Mouse (Mus musculus) lung, adult 10 weeks (tissue): ENCODE data around the gene Krt81. TPM values are rescaled to one million over a fixed set of nuclear protein-coding genes. Genes with fewer than 3 reads are reported as not detected.

ENCODE experiments used
- polyA plus RNA-seq: library from polyadenylated mRNA; stranded (reverse); fragments of 350-450 nt; fragmentation: Illumina TruSeq; extraction: RNeasy Lipid Tissue Mini Kit (QIAGEN cat#74804); gene quantifications from one replicate; pipeline ENCODE4 v1.2.3, GENCODE M21; 2014; ENCODE audit warnings: low read depth, low replicate concordance; ENCODE audit not compliant: insufficient read depth

The Krt81 gene
- polyA plus RNA-seq: not detected

GRCm38 (mm10) chr15:101463651-101464050 lies at the start of gene Krt81:
Gene Krt81, minus strand, starts transcription at chr15:101463751.

GRCm38 (mm10) chr15:101491431-101491830 lies 27.9 kb upstream of the Krt81 start, which contains the start of gene Krt83:
Gene Krt83, minus strand, starts transcription at chr15:101491512.

GRCm38 (mm10) chr15:101472952-101473528 lies 9.5 kb upstream of the Krt81 start, which contains the start of gene Krt86:
Gene Krt86, plus strand, starts transcription at chr15:101473478.

GRCm38 (mm10) chr15:101447444-101447843 lies 16.1 kb downstream of the Krt81 start, which contains the start of gene Krt88:
Gene Krt88, plus strand, starts transcription at chr15:101447744.

GRCm38 (mm10) chr15:101438555-101438954 lies 25.0 kb downstream of the Krt81 start, which contains the start of gene Krt87:
Gene Krt87, minus strand, starts transcription at chr15:101438804.

GRCm38 (mm10) chr15:101410775-101411174 lies 52.8 kb downstream of the Krt81 start, which contains the start of gene Krt7:
Gene Krt7, plus strand, starts transcription at chr15:101411043.

Other genes with a start within 250 kb of the Krt81 start
- gene Grasp, start 239.6 kb downstream of the Krt81 start, polyA plus RNA-seq: 14.4 TPM
- 51.8 TPM for gene Nr4a1, start 209.5 kb downstream of the Krt81 start, polyA plus RNA-seq
- gene Atg101, start 179.5 kb downstream of the Krt81 start, polyA plus RNA-seq: 32.3 TPM
- gene 6030408B16Rik, start 170.5 kb downstream of the Krt81 start, polyA plus RNA-seq: 16.6 TPM
- 65.9 TPM for gene Krt80, start 93.6 kb downstream of the Krt81 start, polyA plus RNA-seq
- gene Krt7, start 52.7 kb downstream of the Krt81 start, polyA plus RNA-seq: 168 TPM
- 0.25 TPM for gene Krt87, start 24.9 kb downstream of the Krt81 start, polyA plus RNA-seq
- not detected for gene Krt88, start 16.0 kb downstream of the Krt81 start, polyA plus RNA-seq
- not detected for gene Krt86, start 9.7 kb upstream of the Krt81 start, polyA plus RNA-seq
- gene Krt83, start 27.8 kb upstream of the Krt81 start, polyA plus RNA-seq: not detected
- gene Gm49425, start 53.5 kb upstream of the Krt81 start, polyA plus RNA-seq: not detected
- not detected for gene Krt84, start 69.1 kb upstream of the Krt81 start, polyA plus RNA-seq
- gene Krt82, start 86.9 kb upstream of the Krt81 start, polyA plus RNA-seq: not detected
- gene Krt90, start 99.2 kb upstream of the Krt81 start, polyA plus RNA-seq: not detected
- not detected for gene Krt75, start 110.2 kb upstream of the Krt81 start, polyA plus RNA-seq
- not detected for gene Gm5414, start 164.4 kb upstream of the Krt81 start, polyA plus RNA-seq
- gene Gm5478, start 183.6 kb upstream of the Krt81 start, polyA plus RNA-seq: not detected
- not detected for gene Krt6b, start 216.5 kb upstream of the Krt81 start, polyA plus RNA-seq
- gene Krt6a, start 230.6 kb upstream of the Krt81 start, polyA plus RNA-seq: not detected
- gene Krt5, start 249.1 kb upstream of the Krt81 start, polyA plus RNA-seq: 0.23 TPM